Mouse (Mus musculus) frontal cortex, adult (tissue): Measurements from ENCODE around the gene Agap1.

ENCODE experiments used
- ATAC-seq: cut with Nextera tagmentation; 2 replicates; pipeline ENCODE4 v1.9.2; 2017; ENCODE audit warnings: mild to moderate bottlenecking, moderate library complexity, mixed read lengths; ENCODE audit not compliant: low TSS enrichment

The Agap1 gene

GRCm38 (mm10) chr1:89707756-89708480, 253.3 kb downstream of the Agap1 start:
- ATAC-seq, result no peak

- no peak for ATAC-seq
These were observed 255.2 kb downstream of the Agap1 start for GRCm38 (mm10) chr1:89709824-89710223.

GRCm38 (mm10) chr1:89713681-89714080, 259.1 kb downstream of the Agap1 start:
- no peak for ATAC-seq

GRCm38 (mm10) chr1:89714165-89714980, 259.8 kb downstream of the Agap1 start:
- no peak for ATAC-seq

- no peak for ATAC-seq
These were observed 261.6 kb downstream of the Agap1 start for GRCm38 (mm10) chr1:89716234-89716633.

GRCm38 (mm10) chr1:89717100-89717499, 262.5 kb downstream of the Agap1 start:
- ATAC-seq, result no peak

- ATAC-seq, result no peak
These were observed 264.3 kb downstream of the Agap1 start for GRCm38 (mm10) chr1:89718782-89719403.

- no peak for ATAC-seq
These were observed 269.5 kb downstream of the Agap1 start for GRCm38 (mm10) chr1:89724141-89724540.

GRCm38 (mm10) chr1:89724555-89724954, 269.9 kb downstream of the Agap1 start:
- ATAC-seq, result no peak

GRCm38 (mm10) chr1:89724957-89725356, 270.4 kb downstream of the Agap1 start:
- no peak for ATAC-seq

- ATAC-seq, result no peak
These were observed 273.9 kb downstream of the Agap1 start for GRCm38 (mm10) chr1:89728481-89728880.

GRCm38 (mm10) chr1:89730589-89731195, 276.1 kb downstream of the Agap1 start:
- peak; percentile 23; the same call in 1 of the 2 replicates for ATAC-seq

- no peak for ATAC-seq
These were observed 279.8 kb downstream of the Agap1 start for GRCm38 (mm10) chr1:89734368-89734767.

- ATAC-seq, result no peak
These were observed 280.5 kb downstream of the Agap1 start for GRCm38 (mm10) chr1:89735146-89735545.

- no peak for ATAC-seq
These were observed 281.4 kb downstream of the Agap1 start for GRCm38 (mm10) chr1:89736021-89736420.

- ATAC-seq, result 0 out of 2 replicates have a peak, but pooled peaks have one; percentile 44
These were observed 284.6 kb downstream of the Agap1 start for GRCm38 (mm10) chr1:89739067-89739774.

- ATAC-seq, result no peak
These were observed 285.1 kb downstream of the Agap1 start for GRCm38 (mm10) chr1:89739775-89740099.

- no peak for ATAC-seq
These were observed 287.8 kb downstream of the Agap1 start for GRCm38 (mm10) chr1:89742359-89742758.

GRCm38 (mm10) chr1:89746171-89746570, 291.6 kb downstream of the Agap1 start:
- ATAC-seq, result no peak

GRCm38 (mm10) chr1:89749666-89750065, 295.1 kb downstream of the Agap1 start:
- no peak for ATAC-seq

GRCm38 (mm10) chr1:89750495-89750894, 295.9 kb downstream of the Agap1 start:
- ATAC-seq, result no peak

GRCm38 (mm10) chr1:89750921-89751320, 296.3 kb downstream of the Agap1 start:
- ATAC-seq, result no peak
